Mouse (Mus musculus) lung, adult 2 months (tissue): ENCODE measurements around the gene Trim56. TPM values are rescaled to one million over a fixed set of nuclear protein-coding genes. Genes with fewer than 3 reads are reported as not detected.
"Not testable (repeated sequence)": the region's sequence is repeated elsewhere in the genome, so short reads cannot be mapped to it uniquely, and the experiment has no call there.

ENCODE experiments used
- DNase-seq: peaks from one replicate; pipeline ENCODE4 v3.0.0; 2022
- H3K4me1 ChIP-seq: fragments of 200-500 bp; 2 replicates; pipeline ENCODE4 v1.6.1; 2011; ENCODE audit warnings: low read length; ENCODE audit not compliant: control insufficient read depth, insufficient read depth
- H3K4me3 ChIP-seq: fragments of 200-500 bp; replicated peaks from 2 replicates; pipeline ENCODE3; 2011; ENCODE audit warnings: low read depth, mild to moderate bottlenecking, control low read depth, low read length; ENCODE audit errors: extremely low read depth
- CTCF ChIP-seq: fragments of 200-500 bp; IDR thresholded peaks from 2 replicates; pipeline ENCODE4 v1.5.1; 2011; ENCODE audit warnings: mild to moderate bottlenecking, low read length, control low read depth; ENCODE audit not compliant: insufficient read depth
- POLR2A ChIP-seq: fragments of 200-500 bp; IDR thresholded peaks from 2 replicates; pipeline ENCODE4 v1.6.1; 2011; ENCODE audit warnings: low read depth, mild to moderate bottlenecking, control low read depth, low read length, borderline replicate concordance; ENCODE audit errors: extremely low read depth
- WGBS: fragments of 180-500 bp; shearing (Covaris S2); methylation state at CpG from one replicate; pipeline ENCODE4 v1.1.7; 2018; 5-methylcytosine and 5-hydroxymethylcytosine counted together
- polyA plus RNA-seq: library from polyadenylated mRNA; depleted of rRNA; stranded (reverse); fragments of >200 nt; gene quantifications from 2 replicates; pipeline ENCODE4 v1.2.3, GENCODE M21; 2012; rRNA removed

Trim56 gene
- polyA plus RNA-seq = 24.4 and 26.8 TPM in 2 replicates

DNA sequence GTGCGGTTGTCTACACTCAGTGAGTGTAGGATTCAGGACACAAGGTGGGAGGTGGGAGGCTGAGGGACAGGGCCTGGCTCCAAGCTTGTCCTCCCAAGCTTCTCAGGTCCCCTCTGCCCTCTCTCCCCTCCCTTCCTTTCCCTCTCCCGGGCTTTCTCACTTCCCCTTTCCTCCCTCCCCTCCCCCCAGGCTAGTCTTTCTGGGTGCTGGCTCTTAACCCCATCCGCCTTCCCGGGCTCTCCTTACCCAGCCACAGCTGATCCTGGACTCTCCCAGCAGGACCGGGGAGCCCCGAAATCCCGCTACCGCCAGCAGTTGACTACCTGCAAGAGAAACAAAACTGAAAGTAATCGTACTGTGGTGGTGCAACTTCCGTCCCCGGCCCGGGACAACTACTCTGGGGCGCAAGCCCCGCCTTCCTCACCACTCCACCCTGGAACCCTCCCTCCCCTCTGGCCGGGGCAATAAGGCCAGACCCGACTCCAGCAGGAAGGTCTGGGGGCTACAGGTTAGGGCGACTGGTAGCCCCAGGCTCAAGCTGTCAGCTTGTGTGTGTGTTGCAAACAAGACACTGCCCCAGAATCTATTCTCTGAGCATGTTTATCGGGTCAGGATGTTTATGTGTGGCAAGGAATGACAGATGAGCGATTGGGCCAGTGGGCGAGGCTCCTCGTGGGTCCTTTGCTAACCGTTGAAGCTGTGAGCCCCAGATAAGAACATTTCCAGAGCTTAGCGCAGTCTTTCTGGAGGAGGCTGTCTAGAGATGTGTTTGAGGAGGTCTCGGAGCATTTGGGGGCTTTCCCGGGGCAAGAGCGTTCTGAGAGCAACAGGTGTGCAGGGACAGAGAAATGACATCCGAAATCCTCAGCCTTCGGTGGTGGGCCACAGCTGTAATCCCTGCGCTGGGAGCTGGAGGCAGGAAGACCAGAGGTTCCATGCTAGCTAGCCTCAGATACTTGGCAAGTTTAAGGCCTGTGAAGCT lies at the start of gene Trim56:
Gene Trim56 (minus strand): TSS at position 344 of the 982 bp plus-strand sequence.
- WGBS = 3% methylated on average over 29 of the region's 29 CpGs
- Histone ChIP-seq H3K4me1 (peaks cover 10% of the 10 kb centered on the region), H3K4me3 (peak within 1 kb of the TSS; percentile 69)
- peak; percentile 88 for DNase-seq
- TF ChIP-seq CTCF = no peak
- peak; percentile 68; the same call in 1 of the 2 replicates for TF ChIP-seq POLR2A

DNA sequence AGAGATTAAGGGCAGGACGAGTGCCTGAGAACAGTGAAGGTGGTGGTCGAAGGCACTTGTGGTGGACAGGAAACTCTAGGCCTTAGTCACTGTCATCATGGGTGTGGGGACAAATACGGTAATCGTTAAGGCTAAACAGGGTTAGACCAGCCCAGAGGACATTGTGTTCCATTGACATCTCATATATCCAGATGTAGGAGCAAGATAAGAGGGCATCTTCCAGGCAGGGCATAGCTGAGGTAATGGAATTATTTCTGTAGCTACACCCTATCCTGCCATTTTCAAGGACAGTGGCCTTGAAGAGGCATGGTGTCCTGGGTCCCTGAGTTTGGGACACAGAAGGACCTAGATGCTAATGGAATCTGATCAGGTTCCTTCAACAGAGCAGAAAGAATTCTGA lies 45.8 kb upstream of the Trim56 start:
- 61% methylated on average over 4 of the region's 4 CpGs for whole genome bisulfite sequencing
- TF ChIP-seq CTCF = no peak
- TF ChIP-seq POLR2A = no peak

DNA sequence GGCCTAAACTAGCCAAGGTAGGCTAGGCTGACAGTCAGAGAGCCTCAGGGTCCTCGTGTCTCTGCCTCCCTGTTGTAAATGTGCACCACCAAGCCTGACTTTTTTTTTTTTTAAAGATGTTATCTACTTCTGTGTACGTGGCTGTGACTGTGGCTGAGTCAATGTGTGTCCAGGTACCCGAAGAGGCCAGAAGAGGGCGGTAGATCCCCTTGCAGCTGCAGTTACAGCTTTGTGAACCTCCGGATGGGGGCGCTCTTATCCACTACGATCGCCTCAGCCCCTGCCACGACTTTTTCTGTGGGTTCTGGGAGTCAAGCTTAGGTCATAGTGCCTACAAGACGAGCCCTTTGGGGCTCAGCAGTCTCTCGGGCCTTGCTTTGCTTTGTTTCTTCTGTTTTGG lies 43.5 kb upstream of the Trim56 start:
- DNase-seq = no peak
- TF ChIP-seq CTCF = peak; percentile 47
- TF ChIP-seq POLR2A = no peak
- WGBS = 25% methylated on average over 11 of the region's 11 CpGs
- Histone ChIP-seq H3K4me1 (no peaks in the 10 kb centered on the region), H3K4me3 (no peak overlapping the region)

More for the DNA sequence above, 45.8 kb upstream of the Trim56 start:
- Histone ChIP-seq H3K4me3 (no peak overlapping the region), H3K4me1 (no peaks in the 10 kb centered on the region)
- no peak for DNase-seq

DNA sequence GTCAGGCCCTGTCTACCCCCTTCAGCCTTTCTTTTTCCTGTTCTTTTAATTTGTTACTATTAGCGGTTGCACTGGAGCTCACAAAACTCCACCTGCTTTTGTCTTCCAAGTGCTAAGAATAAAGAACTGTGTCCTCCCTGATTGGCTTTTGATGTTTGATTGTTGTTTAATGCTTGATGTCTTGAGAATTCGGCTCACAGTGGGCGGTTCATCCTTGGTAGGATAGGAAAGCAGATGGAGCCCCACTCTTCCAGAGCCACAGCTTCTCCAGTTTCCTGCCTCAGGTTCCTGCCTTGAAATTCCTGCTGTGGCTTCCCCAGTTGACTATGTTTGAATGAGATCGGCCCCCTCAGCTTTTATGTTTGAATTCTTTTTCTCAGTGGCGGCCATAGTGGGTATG lies 37.3 kb upstream of the Trim56 start:
- WGBS = 82% methylated on average over 5 of the region's 5 CpGs
- no peak for TF ChIP-seq CTCF
- TF ChIP-seq POLR2A = no peak
- H3K4me1 ChIP-seq = no peaks in the 10 kb centered on the region

DNA sequence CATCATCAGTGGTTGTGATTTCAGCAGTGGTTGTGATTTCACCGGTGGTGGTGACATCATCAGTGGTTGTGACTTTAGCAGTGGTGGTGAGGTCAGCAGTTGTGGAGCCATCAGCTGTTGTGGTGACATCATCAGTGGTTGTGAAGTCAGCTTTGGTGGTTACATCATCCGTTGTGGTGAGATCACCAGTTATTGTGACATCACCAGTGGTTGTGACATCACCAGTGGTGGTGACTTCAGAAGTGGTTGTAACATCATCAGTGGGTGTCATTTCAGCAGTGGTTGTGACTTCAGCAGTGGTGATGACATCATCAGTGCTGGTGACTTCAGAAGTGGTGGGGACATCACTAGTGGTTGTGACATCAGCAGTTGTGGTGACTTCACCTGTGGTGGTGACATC lies 36.6 kb upstream of the Trim56 start:
- no peak for DNase-seq
- Histone ChIP-seq H3K4me1 (no peaks in the 10 kb centered on the region), H3K4me3 (no peak overlapping the region)
- TF ChIP-seq CTCF (no peak), POLR2A (no peak)
- 56% methylated on average over 2 of the region's 2 CpGs for WGBS

More for the DNA sequence above, 37.3 kb upstream of the Trim56 start:
- H3K4me3 ChIP-seq = no peak overlapping the region
- DNase-seq = no peak

DNA sequence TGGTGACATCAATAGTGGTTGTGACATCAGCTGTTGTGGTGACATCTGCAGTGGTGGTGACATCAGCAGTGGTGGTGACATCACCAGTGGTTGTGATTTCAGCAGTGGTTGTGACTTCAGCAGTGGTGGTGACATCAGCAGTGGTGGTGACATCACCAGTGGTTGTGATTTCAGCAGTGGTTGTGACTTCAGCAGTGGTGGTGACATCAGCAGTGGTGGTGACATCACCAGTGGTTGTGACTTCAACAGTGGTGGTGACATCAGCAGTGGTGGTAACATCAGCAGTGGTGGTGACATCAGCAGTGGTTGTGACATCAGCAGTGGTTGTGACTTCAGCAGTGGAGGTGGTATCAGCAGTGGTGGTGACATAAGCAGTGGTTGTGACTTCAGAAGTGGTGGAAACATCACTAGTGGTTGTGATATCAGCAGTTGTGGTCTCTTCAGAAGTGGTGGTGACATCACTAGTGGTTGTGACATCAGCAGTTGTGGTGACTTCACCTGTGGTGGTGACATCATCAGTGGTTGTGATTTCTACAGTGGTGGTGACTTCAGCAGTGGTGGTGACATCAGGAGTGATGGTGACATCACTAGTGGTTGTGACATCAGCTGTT lies 33.4 kb upstream of the Trim56 start, which contains the start of gene Muc3:
Gene Muc3 (minus strand): TSS at position 51 of the 611 bp plus-strand sequence.
- not testable (repeated sequence) for H3K4me3 ChIP-seq, H3K4me1 ChIP-seq, DNase-seq

DNA sequence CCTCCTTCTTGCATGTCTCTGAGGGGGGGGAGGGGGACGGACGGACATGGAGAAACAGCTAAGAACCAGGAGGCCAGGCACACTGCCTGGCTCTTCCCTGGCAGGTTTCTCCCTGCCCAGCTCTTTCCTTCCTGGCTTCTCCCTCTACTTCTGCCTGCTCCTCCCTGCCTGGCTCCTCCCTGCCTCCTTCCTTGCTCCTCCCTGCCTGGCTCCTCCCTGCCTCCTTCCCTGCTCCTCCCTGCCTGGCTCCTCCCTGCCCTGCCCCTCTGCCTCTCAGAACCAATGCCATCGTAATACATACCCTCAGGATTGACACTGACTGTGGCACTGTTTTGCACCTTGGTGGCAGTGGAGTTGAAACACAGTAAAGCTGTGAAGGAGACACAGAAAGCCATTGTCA lies 24.8 kb upstream of the Trim56 start:
- WGBS = 12% methylated on average over 3 of the region's 3 CpGs

DNA sequence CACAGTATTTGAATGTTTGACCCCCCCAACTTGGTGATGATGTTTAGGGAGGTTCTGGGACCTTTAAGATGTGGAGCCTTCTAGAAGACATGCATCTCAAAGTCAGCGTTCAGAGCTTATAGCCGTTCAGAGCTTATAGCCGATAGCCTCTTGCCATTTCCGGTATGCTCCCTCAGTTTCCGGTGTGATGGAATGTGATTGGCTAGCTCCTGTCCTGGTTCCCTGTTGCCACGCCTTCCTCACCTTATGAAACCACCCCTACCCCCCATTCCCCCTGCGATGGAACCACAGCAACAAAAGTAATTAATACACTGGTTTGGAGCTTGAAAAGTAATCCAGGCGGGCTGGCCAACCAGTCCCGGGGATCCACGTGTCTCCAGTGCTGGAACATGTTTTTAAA lies 23.0 kb upstream of the Trim56 start:
- TF ChIP-seq POLR2A = no peak
- TF ChIP-seq CTCF = no peak
- no peaks in the 10 kb centered on the region for H3K4me1 ChIP-seq
- 75% methylated on average over 10 of the region's 10 CpGs for WGBS
- no peak for DNase-seq
- H3K4me3 ChIP-seq = no peak overlapping the region

More for the DNA sequence above, 24.8 kb upstream of the Trim56 start:
- TF ChIP-seq CTCF = no peak
- TF ChIP-seq POLR2A = no peak
- no peak overlapping the region for H3K4me3 ChIP-seq
- H3K4me1 ChIP-seq = no peaks in the 10 kb centered on the region
- no peak for DNase-seq

DNA sequence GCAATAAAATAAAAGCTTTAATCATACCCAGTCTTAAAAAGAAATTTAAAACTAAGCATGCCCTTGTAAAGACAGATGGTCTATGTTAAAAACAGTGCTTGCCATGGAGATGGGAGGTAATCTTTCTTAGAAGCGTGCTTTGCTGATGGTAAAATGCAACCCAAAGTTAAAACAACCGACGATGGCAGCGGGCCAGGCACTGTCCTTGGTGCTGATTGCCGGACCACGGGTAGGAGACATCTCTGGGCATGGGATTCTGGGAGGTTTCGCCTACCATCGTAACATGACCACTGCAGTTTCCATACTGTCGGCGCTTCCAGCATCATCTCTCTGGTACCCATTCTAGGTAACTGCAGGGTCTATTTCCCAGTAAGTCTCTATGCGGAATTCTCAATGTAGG lies 18.9 kb upstream of the Trim56 start:
- no peaks in the 10 kb centered on the region for H3K4me1 ChIP-seq
- DNase-seq = no peak
- TF ChIP-seq CTCF (no peak), POLR2A (no peak)
- 30% methylated on average over 11 of the region's 11 CpGs for WGBS
- no peak overlapping the region for H3K4me3 ChIP-seq

DNA sequence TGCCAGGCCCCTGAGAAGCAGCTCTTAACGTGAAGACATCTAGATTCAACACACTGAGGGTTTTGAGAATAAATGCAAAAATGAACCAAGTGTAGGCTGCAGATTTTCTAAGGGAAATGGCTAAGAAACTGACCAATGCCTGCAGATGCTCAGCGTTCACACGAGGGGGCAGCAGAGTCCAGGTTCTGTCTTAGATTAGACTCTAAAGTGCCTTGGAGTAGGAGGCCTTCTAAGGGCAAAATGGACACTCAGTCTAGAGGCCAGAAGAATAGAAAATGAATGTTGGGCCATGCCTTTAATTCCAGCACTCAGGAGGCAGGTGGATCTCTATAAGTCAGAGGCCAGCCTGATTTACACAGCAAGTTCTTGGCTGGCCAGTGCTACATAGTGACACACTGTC lies 15.5 kb upstream of the Trim56 start:
- TF ChIP-seq POLR2A = no peak
- TF ChIP-seq CTCF = peak; percentile 95
- under 1% methylated on average over 3 of the region's 3 CpGs for WGBS

More for the DNA sequence above, 15.5 kb upstream of the Trim56 start:
- no peaks in the 10 kb centered on the region for H3K4me1 ChIP-seq
- no peak overlapping the region for H3K4me3 ChIP-seq
- DNase-seq = peak; percentile 53
